Mouse (Mus musculus): ENCODE data around the gene Inpp5k.
A peak's percentile ranks its signal among the peaks of the same experiment; 100 is the strongest.

The Inpp5k gene

GRCm38 (mm10) chr11:75654471-75655390 is 23.9 kb downstream of the Inpp5k start:
- no peak for DNase-seq (ENCODE audit: low spot score)

- peak; percentile 82 for DNase-seq (ENCODE audit: low spot score)
Observed at GRCm38 (mm10) chr11:75655621-75656545, 25.1 kb downstream of the Inpp5k start.

GRCm38 (mm10) chr11:75656621-75657590 is 26.1 kb downstream of the Inpp5k start:
- DNase-seq (ENCODE audit: low spot score) = no peak

- no peak for DNase-seq (ENCODE audit: low spot score)
Observed at GRCm38 (mm10) chr11:75657841-75658240, 27.1 kb downstream of the Inpp5k start.

GRCm38 (mm10) chr11:75658311-75658710 is 27.5 kb downstream of the Inpp5k start:
- no peak for DNase-seq (ENCODE audit: low spot score)

- DNase-seq (ENCODE audit: low spot score) = no peak
Observed at GRCm38 (mm10) chr11:75658996-75659750, 28.4 kb downstream of the Inpp5k start.

GRCm38 (mm10) chr11:75660081-75660590 is 29.3 kb downstream of the Inpp5k start:
- no peak for DNase-seq (ENCODE audit: low spot score)

- no peak for DNase-seq (ENCODE audit: low spot score)
Observed at GRCm38 (mm10) chr11:75660941-75661800, 30.4 kb downstream of the Inpp5k start.

GRCm38 (mm10) chr11:75662131-75662530 is 31.3 kb downstream of the Inpp5k start:
- DNase-seq (ENCODE audit: low spot score) = no peak

GRCm38 (mm10) chr11:75666296-75666695 is 35.5 kb downstream of the Inpp5k start:
- DNase-seq (ENCODE audit: low spot score) = no peak

- DNase-seq (ENCODE audit: low spot score) = no peak
Observed at GRCm38 (mm10) chr11:75668621-75669020, 37.8 kb downstream of the Inpp5k start.

- DNase-seq (ENCODE audit: low spot score) = no peak
Observed at GRCm38 (mm10) chr11:75669176-75669852, 38.5 kb downstream of the Inpp5k start.

- DNase-seq (ENCODE audit: low spot score) = no peak
Observed at GRCm38 (mm10) chr11:75669853-75670200, 39.0 kb downstream of the Inpp5k start.

- no peak for DNase-seq (ENCODE audit: low spot score)
Observed at GRCm38 (mm10) chr11:75671426-75672180, 40.8 kb downstream of the Inpp5k start.

- DNase-seq (ENCODE audit: low spot score) = no peak
Observed at GRCm38 (mm10) chr11:75673411-75673810, 42.6 kb downstream of the Inpp5k start.

- DNase-seq (ENCODE audit: low spot score) = no peak
Observed at GRCm38 (mm10) chr11:75674875-75675274, 44.1 kb downstream of the Inpp5k start.

- DNase-seq (ENCODE audit: low spot score) = no peak
Observed at GRCm38 (mm10) chr11:75677881-75678746, 47.3 kb downstream of the Inpp5k start.

Measured in yolk sac, embryonic 10.5 days (tissue).